Mouse (Mus musculus) retina, embryonic 14.5 days (tissue): Measurements from ENCODE around the gene Elavl2.
A peak's percentile ranks its signal among the peaks of the same experiment; 100 is the strongest.

Experiments used
- DNase-seq: peaks from one replicate; pipeline ENCODE4 v3.0.0-alpha.2; 2015; ENCODE audit warnings: low spot score

The Elavl2 gene

GRCm38 (mm10) chr4:91213917-91214316 is 186.7 kb downstream of the Elavl2 start:
- DNase-seq: no peak

DNA sequence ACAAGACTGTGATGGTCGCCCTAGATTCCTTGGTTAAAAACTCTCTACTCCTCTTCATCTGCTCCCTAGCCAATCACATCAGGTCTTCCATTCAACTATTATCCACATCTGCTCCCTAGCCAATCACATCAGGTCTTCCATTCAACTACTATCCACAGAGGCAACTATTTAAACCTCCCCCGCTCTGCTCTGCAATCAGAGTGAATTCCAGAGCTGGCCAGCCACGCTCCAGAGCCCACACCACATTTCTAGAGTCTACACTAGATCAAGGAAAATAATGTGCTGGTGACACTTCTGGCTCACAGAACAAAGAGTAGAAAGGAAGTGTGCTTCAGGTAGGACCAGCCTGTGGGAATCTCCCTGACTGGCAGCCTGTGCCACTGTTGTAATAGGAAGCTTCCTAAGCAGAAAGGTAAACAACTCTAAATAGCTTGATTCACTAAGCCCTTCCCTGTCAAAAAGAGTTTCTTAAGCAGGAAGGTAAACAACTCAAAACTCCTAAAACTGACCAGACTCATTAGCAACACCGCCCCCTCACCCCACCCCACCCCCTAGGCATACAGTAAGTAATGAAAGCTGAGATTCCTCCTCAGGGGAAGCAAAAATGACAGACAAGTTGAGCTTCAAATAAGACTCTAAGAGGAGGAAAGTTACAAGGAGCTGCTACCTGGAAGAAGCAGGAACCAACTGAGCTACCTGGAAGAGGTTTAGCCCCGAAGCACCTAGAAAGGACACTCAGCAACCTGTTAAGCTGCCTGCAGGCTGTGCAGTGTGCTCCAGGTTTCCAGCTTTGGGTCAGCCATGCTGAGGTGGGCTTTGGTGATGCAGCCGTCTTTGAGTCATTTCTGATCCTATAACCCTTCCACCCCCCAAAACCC is 191.9 kb downstream of the Elavl2 start:
- peak; percentile 12 for DNase-seq
